9 mouse cellular contexts compared by ENCODE assay signal in genomic region chr8:13506849-13507248, GRCm38 (mm10). TPM values are rescaled to one million over a fixed set of nuclear protein-coding genes. Genes with fewer than 3 reads are reported as not detected.
DNase-seq lines count a peak whose midpoint lies in the region; ATAC-seq and TF ChIP-seq lines count a peak whose summit lies in the region.
"Had no signal": no experiment of that assay in that cellular context is flagged by ENCODE, and none has a peak within 500 bp of the region (broad histone marks: within the 10 kb centered on the region; RNA-seq: fewer than 3 reads in every experiment).

No protein-coding gene starts in this region.

- peak; percentile 89 for DNase-seq in 416B (ENCODE audit: low read depth)
- peak; percentile 97 to 99 for DNase-seq in adrenal gland, adult (ENCODE audit: inconsistent age in 2 of 2, low spot score in 1 of 2)
- DNase-seq in lung, adult 18-20 months = peak; percentile 86 to 88
- DNase-seq in stomach, postnatal 0 days (ENCODE audit: low spot score) = peak; percentile 95
- no peak for DNase-seq in thymus, postnatal 4 days
- DNase-seq in embryo, embryonic 10.5 days (ENCODE audit: low spot score) = no peak
- no peak for DNase-seq in frontal cortex, postnatal 25 days (ENCODE audit: low spot score in 2 of 2)

- peak; percentile 91 for ATAC-seq in heart, embryonic 16.5 days (replicated peaks; ENCODE audit: extremely low read depth, insufficient read depth, low FRiP score)
- ATAC-seq in stomach, postnatal 0 days (ENCODE audit: low FRiP score, low TSS enrichment) = peak; percentile 91

- 23% methylated on average over 4 of the region's 4 CpGs for WGBS in heart, embryonic 16.5 days
- WGBS in stomach, postnatal 0 days = 22% methylated on average over 4 of the region's 4 CpGs

- H3K36me3 ChIP-seq in heart, embryonic 16.5 days (ENCODE audit: control insufficient read depth, insufficient read depth) = no peaks in the 10 kb centered on the region
- H3K36me3 ChIP-seq in stomach, postnatal 0 days (ENCODE audit: control insufficient read depth, insufficient read depth, low read length) = no peaks in the 10 kb centered on the region
- H3K36me3 ChIP-seq: neural tube, embryonic 13.5 days had no signal

- H3K4me1 ChIP-seq in heart, embryonic 16.5 days (ENCODE audit: control insufficient read depth, insufficient read depth, low read length) = peaks cover 11% of the 10 kb centered on the region
- H3K4me1 ChIP-seq in stomach, postnatal 0 days (replicated peaks; ENCODE audit: control insufficient read depth, insufficient read depth) = peaks cover 4% of the 10 kb centered on the region; the same call in 1 of the 2 replicates
- H3K4me1 ChIP-seq: neural tube, embryonic 13.5 days had no signal

- no peak overlapping the region for H3K9ac ChIP-seq in heart, embryonic 16.5 days (ENCODE audit: low read length)
- no peak overlapping the region for H3K9ac ChIP-seq in stomach, postnatal 0 days (ENCODE audit: low read length)
- H3K9ac ChIP-seq: neural tube, embryonic 13.5 days had no signal

- TF ChIP-seq EP300 in stomach, postnatal 0 days (optimal IDR thresholded peaks at IDR 0.05) = no peak

- no peak overlapping the region for H3K27ac ChIP-seq in heart, embryonic 16.5 days (ENCODE audit: low read length)
- H3K27ac ChIP-seq in stomach, postnatal 0 days (replicated peaks) = peak overlapping the region; percentile 69
- H3K27ac ChIP-seq: neural tube, embryonic 13.5 days had no signal

- H3K4me2 ChIP-seq in heart, embryonic 16.5 days (ENCODE audit: low read depth, low read length) = no peak overlapping the region
- H3K4me2 ChIP-seq in stomach, postnatal 0 days (replicated peaks; ENCODE audit: low read depth) = no peak overlapping the region
- H3K4me2 ChIP-seq: neural tube, embryonic 13.5 days had no signal

- no peak overlapping the region for H3K4me3 ChIP-seq in heart, embryonic 16.5 days (ENCODE audit: low read length)
- H3K4me3 ChIP-seq in stomach, postnatal 0 days (ENCODE audit: low read depth, low read length) = no peak overlapping the region
- H3K4me3 ChIP-seq: neural tube, embryonic 13.5 days had no signal

- peak; percentile 24 for TF ChIP-seq CTCF in stomach, postnatal 0 days (IDR thresholded peaks at IDR 0.05; ENCODE audit: low read depth)

- no peaks in the 10 kb centered on the region for H3K9me3 ChIP-seq in heart, embryonic 16.5 days (replicated peaks; ENCODE audit: control insufficient read depth, low read length)
- no peaks in the 10 kb centered on the region for H3K9me3 ChIP-seq in stomach, postnatal 0 days (ENCODE audit: control insufficient read depth, low read length)
- H3K9me3 ChIP-seq: neural tube, embryonic 13.5 days had no signal

- 0 out of 2 replicates have a peak, but pooled peaks cover 3% of the 10 kb centered on the region for H3K27me3 ChIP-seq in heart, embryonic 16.5 days (ENCODE audit: control insufficient read depth, insufficient read depth, low read length)
- no peaks in the 10 kb centered on the region for H3K27me3 ChIP-seq in stomach, postnatal 0 days (ENCODE audit: control insufficient read depth, insufficient read depth, low read length)
- H3K27me3 ChIP-seq: neural tube, embryonic 13.5 days had no signal

RNA-seq across cellular contexts. Expression of gene Gas6, which starts 12.6 kb away (rescaled TPM):
- polyA plus RNA-seq in heart, embryonic 16.5 days (2015; fragmentation: Nextera tagmentation; extraction: Ambion mirVana) = 268 and 275 TPM in 2 replicates
- 197 and 213 TPM in 2 replicates for polyA plus RNA-seq in stomach, postnatal 0 days (2015; fragmentation: Nextera tagmentation; extraction: Ambion mirVana)

RNA-seq across cellular contexts. Expression of gene 1700029H14Rik, which starts 55.4 kb away (rescaled TPM):
- not detected in 2 replicates for polyA plus RNA-seq in heart, embryonic 16.5 days (2015; fragmentation: Nextera tagmentation; extraction: Ambion mirVana)
- not detected in 2 replicates for polyA plus RNA-seq in stomach, postnatal 0 days (2015; fragmentation: Nextera tagmentation; extraction: Ambion mirVana)
- polyA plus RNA-seq: neural tube, embryonic 13.5 days had no signal

Comparison
In these comparisons a context has a peak if more than half of its experiments do, and no peak if none do; other contexts are left out.
1. DNase-seq: peak in 416B (single experiment), adrenal gland, adult (2 of 2), lung, adult 18-20 months (2 of 2) and stomach, postnatal 0 days (single experiment); none in thymus, postnatal 4 days (single experiment), embryo, embryonic 10.5 days (single experiment) and frontal cortex, postnatal 25 days (0 of 2).